Mouse (Mus musculus) liver, adult 2 months (tissue): ENCODE measurements around the gene Pnmt.

Experiments
- CTCF ChIP-seq: fragments of 200-500 bp; IDR thresholded peaks from 2 replicates; pipeline ENCODE4 v1.5.1; 2011; ENCODE audit warnings: low read depth, low read length, control low read depth
- POLR2A ChIP-seq: fragments of 200-500 bp; IDR thresholded peaks from 2 replicates; pipeline ENCODE4 v1.6.1; 2011; ENCODE audit warnings: low read length, control low read depth; ENCODE audit not compliant: insufficient read depth; ENCODE audit errors: extremely low read depth

DNA sequence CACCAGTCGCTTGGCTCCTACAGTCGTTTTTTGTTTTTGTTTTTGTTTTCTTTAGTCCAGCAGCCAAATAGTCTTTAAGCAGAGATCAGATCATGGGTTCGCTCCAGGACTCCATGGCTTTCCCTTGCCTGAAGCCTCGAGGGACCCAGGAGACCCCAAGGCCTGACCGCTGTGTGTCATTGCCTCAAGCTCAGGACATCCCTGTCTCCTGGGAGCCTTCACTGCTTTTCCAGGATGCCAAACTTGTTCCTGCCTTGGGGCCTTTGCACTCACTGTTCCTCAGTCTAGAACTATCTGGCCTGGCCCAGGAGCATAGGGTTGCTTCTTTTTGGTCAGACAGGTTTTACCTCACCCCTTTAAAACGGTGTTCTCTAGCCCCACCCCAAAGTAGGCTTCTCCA lies 20.4 kb downstream of the Pnmt start:
- TF ChIP-seq CTCF (no peak), POLR2A (no peak)
